Mouse (Mus musculus) CD4-positive, CD25-positive, alpha-beta regulatory T cell, adult 2 months (primary cell): ENCODE results near the gene Dock9.

Experiments
- DNase-seq: peaks from one replicate; pipeline ENCODE4 v3.0.0-alpha.2; 2012; ENCODE audit warnings: low read depth, low spot score

The Dock9 gene

DNA sequence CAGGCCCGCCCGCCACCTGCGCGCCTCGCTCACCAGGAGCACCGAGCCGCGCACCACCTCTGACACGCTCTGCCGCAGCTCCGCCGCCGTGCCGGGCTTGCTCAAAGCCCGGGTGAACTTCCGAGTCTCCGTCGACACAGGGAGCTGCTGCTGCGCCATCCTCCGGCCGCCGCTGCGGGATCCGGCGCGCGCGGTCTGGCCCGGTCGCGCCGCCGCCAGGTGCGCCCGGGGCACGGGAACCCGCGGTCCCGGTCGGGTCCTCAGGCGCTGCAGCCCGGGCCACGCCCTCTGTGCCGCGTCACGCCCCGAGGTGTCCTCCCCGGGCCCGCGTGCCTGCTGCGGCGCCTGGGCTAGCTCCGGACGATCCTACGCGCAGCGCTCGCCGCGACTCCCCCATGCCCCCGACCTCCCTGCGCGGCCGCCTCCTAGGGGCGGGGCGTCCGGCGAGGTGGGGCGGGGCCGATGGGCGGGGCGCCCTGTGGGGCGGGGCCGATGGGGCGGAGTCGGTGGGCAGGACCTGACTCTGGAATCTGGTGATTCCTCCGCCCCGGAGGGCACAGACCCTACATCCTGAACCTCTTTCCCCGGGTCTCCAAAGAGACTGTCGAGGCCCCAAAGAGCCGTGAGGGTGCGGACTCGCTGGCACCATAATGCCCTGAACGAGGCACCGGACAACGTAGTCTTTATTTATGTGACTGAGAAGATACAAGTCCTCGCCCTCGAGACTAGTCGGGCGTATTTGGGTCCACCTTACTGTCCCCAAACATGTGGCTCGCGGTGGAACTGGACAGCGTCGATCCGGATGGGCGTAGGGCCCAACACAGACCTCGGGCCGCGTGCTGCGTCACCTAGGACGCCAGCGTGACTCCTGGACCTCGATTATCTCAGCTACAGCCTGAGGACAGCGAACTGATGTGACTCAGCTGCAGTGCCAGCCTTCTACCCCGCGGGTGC lies at the start of gene Dock9:
Gene Dock9, minus strand, starts transcription at position 381 of the 954 bp plus-strand sequence.
- DNase-seq, result peak; percentile 94

DNA sequence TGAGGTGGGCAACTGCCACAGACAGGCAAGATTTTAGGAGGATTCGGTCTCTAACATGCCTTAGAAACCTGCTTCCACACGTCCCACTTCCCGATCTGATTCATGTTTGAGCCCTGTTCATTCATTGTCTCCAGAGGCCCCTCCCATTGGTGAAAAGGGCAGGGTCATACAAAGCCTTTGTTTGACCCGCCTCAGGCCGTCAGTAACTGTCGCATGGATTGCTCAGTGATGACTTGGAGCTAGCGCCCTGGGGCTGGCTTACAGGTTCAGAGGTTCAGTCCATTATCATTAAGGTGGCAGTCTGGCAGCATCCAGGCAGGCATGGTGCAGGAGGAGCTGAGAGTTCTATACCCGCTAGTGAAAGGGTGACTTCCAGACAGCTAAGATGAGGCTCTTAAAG lies 46.8 kb upstream of the Dock9 start:
- DNase-seq, result no peak

DNA sequence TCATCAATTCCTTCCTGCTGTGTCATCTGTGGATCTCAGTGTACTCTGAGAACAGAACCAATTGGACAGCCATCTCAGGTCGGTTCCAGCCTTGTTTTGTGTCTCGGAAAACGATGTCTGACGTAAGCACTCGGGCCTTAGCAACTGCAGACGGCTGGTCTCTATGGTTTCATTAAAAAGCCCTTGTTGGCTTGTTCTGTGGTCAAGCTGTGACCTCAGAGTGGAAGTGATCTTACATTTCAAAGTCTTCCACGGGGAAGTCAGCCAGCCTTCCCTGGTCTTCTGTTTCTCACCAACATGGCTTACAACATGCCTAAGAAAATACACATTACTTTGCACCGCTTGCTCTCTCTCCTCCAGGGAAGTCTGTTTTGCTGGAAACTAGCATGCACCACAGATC lies 42.6 kb upstream of the Dock9 start:
- DNase-seq, result no peak

DNA sequence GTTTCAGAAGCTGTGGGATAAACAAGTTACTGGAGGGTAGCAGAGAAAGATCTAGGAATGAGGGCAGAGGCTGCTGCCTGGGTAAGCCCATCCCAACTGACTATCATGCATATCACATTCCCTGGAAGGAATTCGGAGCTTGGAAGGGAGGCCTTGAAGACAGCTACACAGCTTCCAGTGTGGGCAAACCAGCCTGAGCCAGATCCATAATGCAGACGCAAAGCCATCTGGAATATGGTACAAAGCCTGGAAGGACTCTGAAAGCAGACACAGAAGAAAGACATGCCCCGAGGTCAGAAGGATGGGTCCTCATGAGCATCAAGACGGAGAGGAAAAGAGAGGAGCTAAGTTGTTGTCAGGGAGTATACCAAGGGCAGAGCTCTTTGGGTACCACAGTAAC lies 40.5 kb upstream of the Dock9 start:
- DNase-seq, result no peak

DNA sequence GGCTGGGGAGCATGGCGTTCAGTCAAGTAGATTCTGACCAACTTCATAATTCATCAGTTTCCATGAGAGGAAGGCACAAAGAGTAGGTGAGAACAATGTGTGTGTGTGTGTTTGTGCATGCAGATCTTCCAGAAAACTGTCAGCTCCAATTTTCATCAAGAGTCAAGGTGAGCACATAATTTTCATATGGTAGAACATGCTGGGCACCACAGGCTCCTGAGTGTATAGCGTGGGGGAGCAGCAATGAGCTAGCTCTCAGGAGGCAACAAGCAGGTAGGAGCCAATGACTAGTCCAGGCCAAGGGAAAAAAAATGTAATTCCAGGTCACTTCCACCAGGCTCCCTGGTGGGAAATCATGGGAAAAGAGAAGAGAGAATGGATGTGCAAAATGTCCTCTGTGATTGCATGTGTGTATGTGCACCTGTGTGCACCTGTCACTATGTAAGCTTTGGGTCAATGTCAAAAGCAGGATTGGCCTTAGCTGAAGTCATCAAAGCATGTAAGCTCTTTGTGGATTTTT lies 35.4 kb upstream of the Dock9 start:
- no peak for DNase-seq

DNA sequence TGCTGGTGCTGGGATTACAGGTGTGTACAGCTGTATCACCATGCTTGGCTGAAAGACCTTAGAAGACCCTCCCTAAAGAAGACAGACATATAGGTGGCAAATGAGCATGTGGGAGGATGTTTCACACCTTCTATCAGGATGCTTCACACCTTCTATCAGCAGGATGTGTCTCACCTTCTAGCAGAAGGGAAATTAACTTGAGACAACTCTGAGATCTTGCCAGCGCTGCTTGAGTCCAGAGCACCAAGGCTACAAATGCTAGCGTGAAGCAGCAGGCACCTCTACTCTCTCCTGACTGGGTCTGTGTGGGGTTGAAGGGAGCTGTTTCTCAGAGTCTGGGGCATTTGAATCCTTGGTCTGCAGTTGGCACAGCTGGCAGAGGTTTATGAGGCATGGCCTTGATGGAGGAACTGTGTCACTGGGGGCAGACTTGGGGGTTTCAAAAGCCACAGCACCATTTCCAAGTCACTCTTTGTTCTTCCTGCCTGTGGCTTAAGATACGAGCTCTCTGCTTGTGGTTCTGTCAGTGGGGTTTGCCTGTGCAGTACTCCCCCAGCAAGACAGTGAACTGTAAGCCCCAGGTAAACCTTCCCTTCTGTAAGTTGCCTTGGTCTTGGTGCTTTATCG lies 32.3 kb upstream of the Dock9 start:
- DNase-seq, result peak; percentile 18

DNA sequence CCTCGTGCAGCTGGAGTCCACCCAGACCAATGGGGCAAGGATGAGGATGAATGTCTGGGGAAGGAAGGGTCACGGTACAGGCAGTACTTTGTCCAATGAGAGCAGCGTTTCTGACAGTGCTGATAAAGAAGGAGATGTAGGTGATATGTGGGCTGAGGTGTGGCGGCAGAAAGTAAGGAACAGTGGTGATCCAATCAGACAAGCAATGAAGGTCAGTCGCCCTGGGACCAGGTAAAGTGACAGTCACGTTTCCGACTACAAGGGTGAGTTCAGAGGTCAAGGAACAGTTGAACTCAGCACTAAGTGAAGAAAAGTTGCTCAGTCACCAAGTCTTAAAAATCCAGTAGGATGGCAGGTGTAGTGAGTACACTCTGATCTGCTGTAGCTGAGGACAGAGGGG lies 29.5 kb upstream of the Dock9 start:
- no peak for DNase-seq

DNA sequence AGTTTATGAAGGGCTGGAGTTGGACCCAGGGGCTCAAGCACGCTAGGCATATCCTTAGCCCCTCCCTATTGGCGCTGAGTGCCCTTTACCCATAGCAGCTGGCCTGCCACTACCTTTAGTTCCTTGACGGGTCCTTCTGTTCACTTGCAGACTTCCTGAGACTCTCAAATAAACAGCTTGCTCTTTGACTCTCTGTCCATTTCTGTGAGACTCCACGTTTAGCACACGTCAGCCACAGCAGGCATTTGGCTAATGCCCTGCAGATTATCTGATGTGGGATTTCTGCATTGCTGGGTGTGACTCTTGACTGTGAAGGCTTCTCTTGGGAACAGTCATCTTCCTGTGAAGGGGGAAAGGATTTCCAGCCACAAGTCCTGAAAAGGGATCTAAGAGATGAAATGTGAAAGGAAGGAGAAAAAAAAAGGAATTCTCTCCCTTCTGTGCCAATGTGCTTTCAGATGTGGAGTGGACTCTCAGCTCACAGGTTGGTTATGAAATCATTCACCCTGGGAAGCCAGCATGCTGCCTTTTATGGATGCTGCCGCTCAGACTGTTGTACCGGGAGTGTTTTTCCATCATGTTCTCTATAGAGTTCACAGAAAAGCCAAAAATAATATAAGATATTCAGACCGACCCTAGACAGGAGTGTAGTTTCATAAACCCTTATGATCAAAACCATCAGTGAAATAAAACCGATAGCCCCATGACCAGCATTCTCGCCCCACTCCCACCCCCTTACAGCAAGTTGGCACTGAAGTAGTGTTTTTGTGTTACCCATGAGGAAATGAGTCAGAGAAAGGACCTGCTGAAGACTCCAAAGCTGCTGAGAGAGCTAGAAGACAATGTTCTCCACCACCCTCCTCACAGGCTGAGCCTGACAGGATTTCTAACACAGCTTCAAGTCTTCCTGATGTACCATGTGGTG lies 28.1 kb upstream of the Dock9 start:
- no peak for DNase-seq

DNA sequence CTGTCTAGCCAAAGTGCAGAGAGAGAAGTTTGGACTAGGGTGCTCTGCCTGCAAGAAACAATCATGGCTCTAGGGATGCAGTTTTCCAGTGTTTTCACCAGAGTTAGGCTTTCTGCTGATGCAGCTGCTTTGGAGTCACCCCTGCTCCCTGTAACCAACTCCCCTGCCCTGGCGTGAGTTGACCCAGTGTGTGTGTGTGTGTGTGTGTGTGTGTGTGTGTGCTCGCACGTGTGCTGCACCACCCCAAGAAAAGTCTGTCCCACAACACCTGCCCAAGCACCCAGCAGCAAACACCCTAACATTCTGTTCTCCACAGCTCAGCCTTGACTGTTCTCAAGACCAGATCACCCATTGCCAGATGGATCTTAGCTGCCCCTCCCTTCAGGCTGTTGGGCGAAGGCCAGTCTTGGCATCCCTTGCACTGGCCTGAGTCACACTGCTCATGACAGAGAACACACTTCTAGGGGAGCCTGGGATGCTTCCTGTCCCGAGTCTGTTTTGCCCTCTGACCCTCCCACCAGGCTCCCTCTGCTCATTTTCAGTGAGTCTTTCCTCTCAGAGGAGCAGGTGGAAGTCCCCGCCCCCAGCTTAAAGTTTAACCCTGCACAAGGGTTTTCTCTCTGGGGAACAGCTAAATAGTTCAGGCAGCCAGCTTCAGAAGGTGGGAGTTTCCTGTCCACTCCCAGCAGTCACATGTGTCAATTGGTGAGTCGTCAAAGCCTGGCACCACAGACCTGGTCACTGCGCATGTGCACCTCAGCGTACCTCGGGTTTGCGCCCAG lies 26.9 kb upstream of the Dock9 start:
- DNase-seq, result peak; percentile 26

DNA sequence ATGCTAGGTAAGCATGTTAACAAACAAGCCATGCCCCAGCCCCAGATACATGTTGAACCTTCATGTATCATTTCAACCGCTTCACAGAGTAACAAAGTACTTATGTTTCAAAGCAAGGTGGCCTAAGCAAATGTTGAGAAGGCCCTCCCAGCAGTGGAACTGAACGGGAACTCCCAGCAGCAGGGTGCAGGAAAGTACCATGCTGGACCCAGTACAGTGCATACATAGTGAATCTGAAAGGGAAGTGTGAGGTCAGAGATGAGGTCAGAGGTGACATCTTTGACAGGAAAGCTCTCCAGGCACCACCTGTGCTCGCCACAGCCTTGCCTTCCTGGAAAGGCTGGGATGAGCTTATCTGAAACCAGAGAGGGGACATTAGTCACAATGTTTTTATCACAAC lies 25.4 kb upstream of the Dock9 start:
- peak; percentile 58 for DNase-seq

DNA sequence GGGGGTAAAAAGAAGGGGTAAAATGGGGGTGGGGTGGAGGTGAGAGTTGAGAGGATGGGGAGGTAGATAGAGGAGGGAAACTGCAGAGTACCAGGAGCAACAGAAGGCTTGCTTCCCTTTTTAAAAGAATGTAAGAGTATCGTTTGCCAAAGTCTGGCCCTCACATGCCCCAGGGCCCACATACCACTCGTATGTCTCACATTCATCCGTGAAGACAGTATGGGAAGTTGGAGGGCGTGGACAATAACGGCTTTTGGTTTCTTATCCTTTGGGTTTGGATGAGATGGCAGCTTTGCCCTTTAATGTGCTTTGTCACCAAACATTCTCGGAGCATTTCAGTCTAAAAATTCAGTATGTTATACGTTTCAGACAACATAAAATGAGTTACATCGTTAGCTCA lies 24.9 kb upstream of the Dock9 start:
- DNase-seq, result no peak

DNA sequence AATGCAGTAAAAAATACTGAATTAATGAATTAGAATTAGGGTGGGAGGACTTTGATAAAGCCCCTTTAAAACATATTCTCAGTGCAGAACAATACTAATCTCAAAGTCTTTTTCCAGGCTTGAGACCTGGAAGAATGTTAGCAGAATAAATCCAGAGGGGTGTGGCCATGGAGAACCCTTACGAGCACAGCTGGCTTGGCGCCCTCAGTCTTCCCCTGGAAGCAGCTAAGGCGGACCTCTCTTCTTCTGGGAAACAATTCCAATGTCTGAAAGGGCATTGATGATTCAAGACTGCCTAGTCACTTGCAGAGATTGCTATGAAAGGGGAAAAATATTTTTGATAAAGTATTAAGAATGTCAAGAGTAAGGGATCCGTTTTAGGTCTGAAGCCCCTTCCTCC lies 9.2 kb upstream of the Dock9 start:
- DNase-seq, result no peak

DNA sequence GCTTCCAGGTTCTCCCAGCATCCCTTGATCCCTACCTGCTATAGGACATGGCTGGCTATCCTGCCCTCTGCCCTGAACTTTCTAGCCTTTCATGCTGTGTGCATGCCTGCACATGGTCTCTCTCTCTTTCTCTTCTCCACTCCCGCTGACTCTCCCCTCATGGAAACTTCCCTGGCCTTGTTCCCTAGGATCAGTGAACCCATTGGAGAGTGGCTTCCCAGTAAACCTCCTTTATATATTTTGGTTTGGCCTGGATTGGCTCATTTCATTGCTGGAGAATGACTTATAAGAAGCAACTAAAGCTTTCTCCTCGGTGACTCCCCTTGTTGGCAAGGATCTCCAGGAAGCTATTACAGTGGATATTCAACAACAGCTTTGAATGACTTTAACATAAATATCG lies 8.7 kb upstream of the Dock9 start:
- DNase-seq, result no peak

DNA sequence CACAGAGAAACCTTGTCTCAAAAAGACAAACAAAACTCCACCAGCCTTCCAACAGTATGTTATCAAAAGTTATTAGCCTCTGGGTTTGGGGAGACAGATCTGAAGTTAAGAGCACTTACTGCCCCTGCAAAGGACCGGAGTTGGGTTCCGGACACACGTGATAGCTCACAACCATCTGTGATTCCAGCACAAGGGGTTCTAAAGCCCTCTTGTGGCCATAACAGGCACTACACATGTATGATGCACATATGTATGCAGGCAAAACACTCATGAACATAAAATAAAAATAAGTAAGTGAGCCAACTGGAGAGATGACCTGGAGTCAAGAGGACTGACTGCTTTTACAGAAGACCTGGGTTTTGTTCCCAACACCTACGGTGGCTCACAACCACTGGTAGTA lies 6.8 kb upstream of the Dock9 start:
- peak; percentile 68 for DNase-seq

DNA sequence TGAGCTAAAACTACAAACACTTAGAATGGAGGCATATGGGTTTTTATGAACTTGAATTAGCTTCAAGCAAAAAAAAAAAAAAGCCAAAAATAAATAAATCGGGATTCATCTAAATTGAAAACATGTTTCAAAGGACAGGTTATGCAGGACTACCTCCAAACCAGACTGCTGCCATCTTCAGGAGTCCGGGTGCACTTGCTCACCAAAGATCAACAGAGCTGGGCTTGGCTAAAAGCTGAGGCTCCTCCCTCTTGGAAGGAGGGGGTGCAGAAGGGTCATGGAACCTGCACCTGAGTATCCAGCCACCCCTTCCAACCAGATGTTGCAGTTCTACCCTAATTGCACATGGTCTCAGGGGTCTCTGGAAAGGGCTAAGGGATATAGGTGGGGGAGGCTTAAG lies 3.3 kb upstream of the Dock9 start:
- peak; percentile 54 for DNase-seq

DNA sequence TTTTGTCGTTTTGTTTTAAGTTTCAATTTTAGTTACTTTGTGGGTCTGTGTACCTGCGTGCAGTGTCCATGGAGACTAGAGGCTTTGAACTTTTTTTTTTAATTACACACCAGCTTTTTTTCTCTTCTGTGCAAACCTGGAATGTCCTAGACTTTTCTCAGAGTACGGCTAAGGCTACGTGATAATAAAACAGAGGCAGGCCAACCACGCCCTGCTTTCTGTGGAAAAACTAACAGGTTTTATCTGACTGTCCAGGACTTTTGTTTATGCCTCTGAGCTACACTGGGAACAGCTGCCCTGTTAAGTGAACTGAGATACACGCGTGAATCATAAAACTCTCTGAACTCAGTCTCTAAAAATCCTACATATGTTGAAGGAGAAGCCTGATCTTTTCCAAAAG lies 1.5 kb upstream of the Dock9 start:
- no peak for DNase-seq

DNA sequence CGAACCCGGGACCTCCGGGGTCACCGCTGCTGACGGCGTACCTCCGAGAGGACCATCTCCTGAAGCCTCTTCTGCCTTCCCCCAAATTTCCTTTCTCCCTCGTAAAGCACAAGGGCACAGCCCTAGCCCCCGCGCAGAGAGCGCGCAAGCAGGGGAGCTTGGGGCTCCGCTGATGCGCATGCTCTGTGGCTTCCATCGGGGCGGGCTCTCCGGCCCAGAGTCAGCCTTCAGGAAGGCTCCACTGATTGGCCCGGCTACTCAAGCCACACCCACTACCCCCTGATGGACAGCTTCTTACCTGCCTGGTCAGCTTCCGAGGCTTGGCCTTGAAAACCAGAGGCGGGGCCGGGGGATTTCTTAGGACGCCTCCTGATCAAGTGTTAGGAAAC lies 768 bp upstream of the Dock9 start:
- peak; percentile 94 for DNase-seq

DNA sequence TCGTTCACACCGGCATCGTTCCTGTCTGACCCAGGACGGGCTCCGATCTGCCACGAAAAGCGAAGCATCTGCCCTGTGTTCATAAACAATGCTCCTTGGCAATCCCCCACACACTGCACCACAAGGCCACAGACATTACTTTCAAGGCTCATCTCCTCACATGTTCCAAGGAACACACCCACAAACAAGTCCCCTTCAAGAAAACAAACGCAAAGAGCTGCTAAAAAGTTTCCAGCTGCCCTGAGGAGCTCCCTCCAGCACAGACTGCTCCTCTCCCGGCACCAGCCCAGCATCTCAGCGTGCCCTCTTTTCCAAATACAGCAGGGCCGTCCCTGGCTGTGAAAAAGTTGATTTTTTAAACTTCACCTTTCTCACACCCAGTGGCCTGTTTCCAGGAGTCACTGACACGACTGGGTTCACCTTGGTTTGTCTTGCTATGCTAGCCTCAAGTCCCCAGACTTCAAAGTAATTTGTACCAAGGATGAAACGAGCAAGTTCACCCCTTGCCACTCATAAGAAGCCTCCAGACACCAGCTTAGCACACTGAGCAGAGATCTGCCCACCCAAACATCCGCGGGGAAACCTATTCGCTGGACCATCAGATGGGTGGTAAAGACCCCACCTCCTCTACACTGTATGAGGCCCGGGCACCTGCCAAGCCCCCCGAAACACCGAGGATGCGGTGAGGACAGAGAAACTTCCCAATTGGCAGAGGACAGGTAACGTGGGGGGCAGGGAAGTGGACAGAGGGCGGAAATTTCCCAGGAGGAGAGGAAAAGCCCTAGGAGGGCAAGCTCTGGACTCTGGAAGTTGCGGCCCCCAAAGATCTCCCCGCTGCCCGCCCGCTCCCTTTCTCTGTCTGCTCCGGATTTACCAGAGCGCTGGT lies 823 bp downstream of the Dock9 start:
- peak; percentile 33 for DNase-seq

DNA sequence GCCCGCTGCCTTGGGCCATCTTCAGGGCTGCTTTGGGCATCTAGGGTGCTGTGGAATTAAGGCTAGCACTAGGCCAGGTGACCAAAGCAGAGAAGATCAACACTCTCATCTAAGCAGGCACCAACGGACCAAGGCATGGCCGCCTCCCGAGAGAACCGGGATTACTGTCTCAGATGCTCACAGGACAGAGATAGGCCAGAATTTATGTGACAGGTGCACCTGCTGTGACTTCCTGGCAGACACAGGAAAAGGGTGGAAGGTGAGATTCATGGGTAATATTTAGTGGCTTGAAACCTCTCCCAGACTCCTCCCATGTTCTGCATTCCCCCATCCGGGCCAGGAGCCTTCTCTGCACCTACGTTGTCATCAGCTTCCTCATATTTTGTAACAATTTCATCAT lies 2.1 kb downstream of the Dock9 start:
- DNase-seq, result no peak

DNA sequence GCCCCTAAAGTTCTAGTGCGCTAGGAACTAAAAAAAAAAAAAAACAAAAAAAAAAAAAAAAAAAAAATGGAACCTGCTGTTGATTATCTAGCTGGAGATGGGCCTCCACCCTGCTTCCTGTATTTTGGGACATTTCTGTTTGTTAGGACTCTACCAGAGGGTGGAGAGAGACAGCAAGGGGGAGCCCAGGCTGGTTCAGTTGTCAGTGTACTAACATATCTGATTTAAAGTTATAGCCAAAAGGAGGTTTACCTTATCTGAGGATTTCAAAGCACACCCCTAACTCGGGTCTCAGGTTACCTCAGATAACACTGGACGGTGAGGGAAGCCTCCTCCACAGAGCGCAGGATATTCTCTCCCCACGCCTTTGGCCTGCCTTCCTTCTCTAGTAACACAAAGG lies 4.0 kb downstream of the Dock9 start:
- no peak for DNase-seq
